Mouse (Mus musculus) kidney, postnatal 10 days (tissue): ENCODE measurements at regions not wholly inside any gene's neighbourhood (a gene's known extent, or its start where the extent isn't known, plus 50 kb on each side); places are given as distances from the start of the nearest gene placed in this dataset.

Experiments used
- DNase-seq: peaks from one replicate; pipeline ENCODE4 v3.0.0; 2021; ENCODE audit warnings: mixed read lengths

DNA sequence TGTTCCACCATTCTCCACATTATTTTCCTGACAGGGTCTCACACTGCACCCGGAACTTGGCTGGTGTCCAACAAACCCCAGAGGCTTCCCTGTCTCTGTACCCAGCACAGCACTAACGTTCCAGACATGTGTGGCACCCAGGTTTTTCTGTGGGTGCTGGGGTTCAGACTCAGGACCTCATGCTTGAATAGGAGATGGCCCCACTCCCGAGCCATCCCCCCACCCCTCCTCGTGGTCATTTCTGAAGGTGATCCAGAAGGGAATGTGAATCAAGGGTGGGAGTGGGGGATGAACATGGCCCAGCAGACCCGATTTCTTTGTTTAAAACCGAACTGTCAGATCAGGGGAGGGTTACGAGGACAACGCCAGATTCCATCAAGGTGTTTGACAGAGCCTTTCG lies 245.6 kb downstream of the Tbc1d1 start:
- DNase-seq, result no peak

- no peak for DNase-seq
Measured at GRCm38 (mm10) chr5:64403077-64403981, 247.2 kb downstream of the Tbc1d1 start.

GRCm38 (mm10) chr5:64403982-64404345 lies 247.9 kb downstream of the Tbc1d1 start:
- no peak for DNase-seq

DNA sequence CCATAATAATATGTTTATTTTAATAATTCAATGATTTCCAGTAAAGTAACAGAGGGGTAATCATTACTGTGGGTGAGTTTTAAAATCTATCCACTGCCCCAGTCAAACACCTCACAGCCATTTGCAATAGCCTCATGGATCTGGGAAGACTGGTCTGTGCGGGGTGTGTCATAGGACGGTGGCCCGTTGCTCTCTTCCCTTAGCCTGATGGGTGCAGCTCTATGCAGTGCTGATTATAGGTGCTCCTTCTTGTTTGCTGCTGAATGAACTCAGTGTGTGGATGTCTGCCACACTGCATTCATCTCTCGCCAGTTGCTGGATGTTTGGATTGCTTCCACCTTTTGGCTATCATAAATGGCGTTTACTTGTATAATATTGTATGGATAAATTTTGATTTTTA lies 248.4 kb downstream of the Tbc1d1 start:
- no peak for DNase-seq

DNA sequence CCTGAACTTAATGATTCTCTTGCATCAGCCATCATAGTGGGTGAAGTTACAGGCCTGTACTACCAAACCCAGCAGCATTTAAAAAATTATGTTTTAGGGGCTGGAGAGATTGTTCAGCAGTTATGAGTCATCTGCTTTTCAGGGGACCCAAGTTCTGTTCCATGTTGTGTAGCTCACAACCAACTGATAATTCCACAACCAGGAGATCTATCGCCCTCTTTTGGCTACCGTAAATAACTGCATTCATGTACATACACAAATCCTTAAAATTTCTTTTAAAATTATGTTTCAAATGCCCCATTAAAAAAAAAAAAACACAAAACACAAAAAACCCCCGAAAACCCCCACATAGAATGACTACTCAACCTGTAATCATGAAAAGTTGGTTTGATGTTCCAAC lies 252.8 kb downstream of the Tbc1d1 start:
- DNase-seq, result no peak

GRCm38 (mm10) chr5:64410621-64411020 lies 254.5 kb downstream of the Tbc1d1 start:
- peak; percentile 67 for DNase-seq

DNA sequence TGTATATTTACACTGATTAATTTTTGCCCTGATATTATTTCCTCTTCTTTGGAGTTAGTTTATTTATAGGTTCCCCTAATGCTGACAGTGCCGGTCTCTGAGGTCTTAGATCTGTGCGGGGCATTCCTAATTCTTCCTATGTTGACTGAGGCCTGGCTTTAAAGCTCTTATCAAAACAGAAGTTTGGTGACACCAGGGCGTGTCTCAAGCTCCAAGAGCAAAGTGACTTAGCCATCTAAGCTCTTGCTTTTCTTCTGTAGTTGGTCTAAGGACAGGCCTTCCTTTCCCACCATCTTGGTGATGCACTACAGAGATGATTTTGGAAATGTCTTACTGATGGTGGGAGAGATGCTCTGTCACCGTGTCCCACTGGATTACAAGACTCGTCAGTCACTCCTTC lies 258.4 kb downstream of the Tbc1d1 start:
- DNase-seq, result no peak

DNA sequence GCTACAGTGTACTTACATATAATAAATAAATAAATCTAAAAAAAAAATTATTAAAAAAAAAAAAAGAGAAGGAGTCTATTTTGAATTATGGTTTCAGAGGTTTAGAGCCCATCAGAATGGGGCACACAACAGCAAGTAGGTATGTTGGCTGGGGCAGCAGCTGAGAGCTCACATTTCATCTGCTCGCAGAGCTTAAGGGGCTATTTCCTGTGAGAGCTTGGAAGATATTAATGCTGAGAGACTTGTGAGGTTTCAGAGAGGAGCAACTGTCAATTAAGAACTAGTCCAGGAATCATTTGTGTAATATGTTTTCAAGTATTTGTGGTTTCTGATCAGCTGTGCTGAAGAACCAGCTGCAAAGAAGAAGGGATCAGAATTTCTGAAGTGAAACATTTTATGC lies 263.3 kb downstream of the Tbc1d1 start:
- DNase-seq, result no peak

GRCm38 (mm10) chr5:64422787-64423587 lies 266.9 kb downstream of the Tbc1d1 start:
- peak; percentile 23 for DNase-seq

DNA sequence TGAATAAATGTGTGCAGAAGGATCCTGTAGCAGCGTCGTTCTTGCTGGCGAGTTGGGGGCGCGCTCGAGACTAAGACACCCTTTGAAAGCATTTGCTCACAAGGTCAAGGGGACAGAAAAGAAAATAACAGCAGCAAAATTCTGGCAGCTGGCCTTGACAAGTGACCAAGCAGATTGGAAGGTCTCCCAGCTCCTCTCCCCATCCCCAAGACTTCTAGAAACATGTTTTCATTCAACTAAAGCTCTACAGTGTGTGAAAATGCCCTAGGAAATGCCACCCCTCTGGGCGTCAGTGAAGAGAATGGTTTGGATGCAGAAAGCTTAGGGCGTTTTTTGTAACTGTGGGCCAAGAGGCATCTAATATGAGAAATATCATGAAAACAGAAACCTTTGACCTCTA lies 272.7 kb downstream of the Tbc1d1 start:
- DNase-seq, result peak; percentile 55

DNA sequence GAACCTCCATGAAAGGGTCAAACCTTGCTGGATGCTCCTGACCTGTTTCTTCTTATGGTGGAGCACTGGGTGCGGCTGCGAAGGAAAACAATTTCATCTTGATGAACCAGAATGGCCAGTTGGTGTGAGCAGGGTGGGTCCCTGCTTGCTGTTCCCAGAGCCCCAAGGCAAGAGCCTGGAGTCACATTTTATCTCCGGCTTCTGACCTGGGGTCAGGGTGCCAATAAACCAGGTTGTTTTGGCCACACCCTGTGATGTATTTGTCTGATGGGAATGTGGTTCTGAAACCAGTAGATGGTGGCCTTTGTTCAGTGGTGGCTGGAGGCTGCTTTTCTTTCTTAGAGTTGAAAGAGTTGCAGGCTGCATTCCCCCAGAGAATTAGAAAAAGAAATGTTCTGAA lies 274.4 kb downstream of the Tbc1d1 start:
- peak; percentile 8 for DNase-seq

GRCm38 (mm10) chr5:64431624-64432023 lies 275.5 kb downstream of the Tbc1d1 start:
- peak; percentile 15 for DNase-seq

DNA sequence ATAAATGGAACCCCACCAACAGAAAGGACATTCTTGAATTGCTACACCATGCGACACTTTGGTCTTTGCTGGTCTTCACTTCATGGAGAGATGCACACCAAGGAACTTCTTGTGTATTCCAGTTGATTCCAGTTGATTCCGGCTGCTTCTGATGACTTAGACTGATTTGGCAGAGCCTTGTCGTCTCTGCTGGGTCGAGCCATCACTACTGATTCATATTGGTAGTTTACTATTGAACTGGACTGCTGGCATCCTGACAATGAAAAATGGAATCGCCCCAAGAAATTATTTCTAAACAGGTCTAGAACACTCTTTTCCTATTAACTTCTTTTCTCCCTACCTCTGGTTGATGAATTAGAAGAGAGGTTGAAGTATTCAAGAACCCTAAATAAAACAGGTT lies 277.7 kb downstream of the Tbc1d1 start:
- DNase-seq, result no peak

DNA sequence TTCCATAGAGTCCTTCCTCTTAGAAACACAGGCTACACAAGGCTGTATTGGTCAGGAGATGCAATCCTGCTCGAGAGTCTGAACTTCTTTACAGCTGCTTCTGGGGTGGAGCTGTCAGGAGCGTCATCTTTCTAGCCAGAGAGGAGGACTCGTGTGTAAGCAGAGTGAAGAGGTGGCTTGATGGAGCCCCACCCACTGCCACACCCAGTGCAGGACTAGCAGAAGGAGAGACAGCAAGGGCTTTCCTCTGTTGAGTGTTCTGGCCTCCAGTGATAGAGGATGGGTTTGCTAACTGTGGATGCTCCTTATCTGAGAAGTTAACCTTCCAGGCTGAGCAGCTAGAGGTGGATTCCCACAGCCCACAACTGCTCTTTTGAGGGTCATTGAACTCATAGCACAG lies 279.4 kb downstream of the Tbc1d1 start:
- DNase-seq, result no peak

GRCm38 (mm10) chr5:64435958-64436357 lies 279.9 kb downstream of the Tbc1d1 start:
- no peak for DNase-seq

DNA sequence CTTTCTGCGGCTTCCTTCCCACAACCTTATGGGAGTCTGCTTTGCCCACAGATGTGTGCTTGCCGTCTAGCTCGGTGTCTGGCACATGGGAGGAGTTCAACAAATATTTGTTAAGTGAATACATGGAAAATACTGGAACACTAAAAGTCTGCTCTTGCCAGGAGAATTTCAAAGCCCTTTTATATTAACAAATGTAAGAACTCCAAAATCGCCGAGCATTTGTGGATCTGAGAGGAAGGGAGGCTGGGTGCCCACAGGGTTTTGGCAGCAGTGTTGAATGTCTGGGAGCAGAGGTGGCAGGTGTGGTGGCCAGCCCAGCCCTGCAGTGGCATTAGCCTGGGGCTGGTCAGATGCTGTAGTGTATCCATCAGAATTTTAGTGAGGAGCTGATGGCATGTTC lies 281.6 kb downstream of the Tbc1d1 start:
- DNase-seq, result no peak

- DNase-seq, result no peak
Measured at GRCm38 (mm10) chr5:64438446-64439134, 282.5 kb downstream of the Tbc1d1 start.

DNA sequence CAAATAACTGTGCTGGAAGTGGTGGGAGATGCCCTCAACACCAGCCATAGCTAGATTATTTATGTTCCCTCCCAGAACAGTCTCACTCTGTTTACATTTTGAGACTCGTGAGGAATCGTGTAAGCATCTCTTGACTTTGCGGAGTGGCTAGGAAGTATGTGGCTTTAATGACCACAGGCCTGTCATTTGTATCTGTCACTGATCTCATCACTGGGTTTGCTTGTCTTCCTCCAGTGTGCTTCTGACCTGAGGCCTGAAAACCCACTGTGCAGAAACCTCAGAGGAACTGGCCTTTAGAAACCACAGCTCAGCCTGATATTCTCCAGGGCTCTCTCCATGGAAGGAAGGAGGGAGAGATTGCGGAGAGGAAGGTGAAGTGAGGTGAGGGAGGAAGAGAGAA lies 291.7 kb downstream of the Tbc1d1 start:
- DNase-seq, result no peak

GRCm38 (mm10) chr5:64452668-64453334 lies 296.7 kb downstream of the Tbc1d1 start:
- no peak for DNase-seq

- DNase-seq, result no peak
Measured at GRCm38 (mm10) chr5:64459807-64460206, 303.7 kb downstream of the Tbc1d1 start.

- no peak for DNase-seq
Measured at GRCm38 (mm10) chr5:64460891-64461290, 304.8 kb downstream of the Tbc1d1 start.

DNA sequence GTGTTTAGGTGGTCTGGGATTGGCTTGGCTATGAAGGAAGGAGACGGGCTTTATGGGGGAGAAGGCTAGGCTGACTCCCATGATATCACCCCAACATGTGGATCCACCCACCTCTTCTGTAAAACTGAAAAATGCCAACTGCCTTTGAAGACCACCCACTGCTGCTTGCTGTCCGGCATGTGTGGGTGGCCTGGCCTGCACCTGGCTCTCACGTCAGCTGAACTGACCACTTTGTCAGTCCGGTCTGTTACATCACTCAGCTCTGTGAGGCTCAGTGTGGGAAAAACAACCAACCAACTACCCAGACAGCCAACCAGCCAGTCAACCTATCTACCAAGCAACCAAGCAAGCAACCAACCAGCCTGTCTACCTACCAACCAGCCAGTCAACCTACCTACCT lies 305.5 kb downstream of the Tbc1d1 start:
- DNase-seq, result no peak

DNA sequence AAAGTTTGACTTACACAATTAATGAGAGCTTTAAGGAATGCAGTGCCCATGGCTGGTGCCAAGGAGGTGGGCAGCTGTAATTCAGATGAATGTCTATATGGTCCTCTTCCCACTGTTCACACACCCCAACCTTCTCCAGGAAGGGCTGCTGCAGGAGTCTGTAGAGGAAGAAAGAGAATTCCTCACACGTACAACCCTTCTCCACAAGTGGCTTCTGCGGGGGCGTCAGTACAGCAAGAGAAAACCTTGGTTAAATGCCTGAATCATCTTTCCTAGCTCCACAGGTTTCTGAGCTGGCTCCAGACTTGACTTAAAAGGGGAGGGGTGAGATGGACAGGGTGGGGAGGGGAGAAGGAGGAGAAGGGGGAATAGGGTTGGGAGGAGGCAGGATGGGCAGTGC lies 306.3 kb downstream of the Tbc1d1 start:
- DNase-seq, result no peak
